Mouse (Mus musculus) lung, adult 18-20 months (tissue): ENCODE measurements at regions not wholly inside any gene's neighbourhood (a gene's known extent, or its start where the extent isn't known, plus 50 kb on each side); places are given as distances from the start of the nearest gene placed in this dataset.

Experiments
- DNase-seq, 2 experiments: peaks; one replicate each; pipeline ENCODE4 v3.0.0; 2022; ENCODE audit warnings: mixed read lengths in 2 of 2

DNA sequence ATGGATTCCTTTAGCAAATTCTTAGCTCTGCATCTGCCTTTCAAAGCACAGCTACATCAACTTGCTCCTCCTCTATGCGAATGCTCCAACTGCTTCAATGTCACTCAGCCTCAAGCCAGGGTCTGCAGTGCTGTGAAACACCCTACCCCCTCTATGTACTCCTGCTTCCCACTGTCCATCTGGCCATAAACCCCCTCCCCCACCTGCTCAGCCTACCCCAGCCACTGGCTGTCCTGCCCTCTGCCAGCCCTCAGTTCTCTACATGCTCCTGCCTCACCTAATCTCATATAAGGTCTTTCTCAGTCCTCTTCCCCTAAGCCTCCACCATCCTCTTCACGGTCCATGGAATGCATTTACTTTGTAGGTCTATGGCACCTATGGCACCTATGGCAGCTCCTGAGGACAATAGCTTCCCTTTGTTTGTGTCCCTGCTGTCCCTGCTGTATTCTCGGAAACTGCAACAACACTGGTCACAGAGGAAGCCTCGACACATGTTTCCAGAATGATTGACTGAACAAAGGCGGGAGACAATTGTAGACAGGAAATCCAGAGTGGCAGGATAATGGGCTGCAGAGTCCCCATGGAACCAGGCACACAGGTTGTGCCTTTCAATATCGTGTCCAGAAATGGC, 441.2 kb downstream of the Prdm2 start:
- DNase-seq, result no peak

DNA sequence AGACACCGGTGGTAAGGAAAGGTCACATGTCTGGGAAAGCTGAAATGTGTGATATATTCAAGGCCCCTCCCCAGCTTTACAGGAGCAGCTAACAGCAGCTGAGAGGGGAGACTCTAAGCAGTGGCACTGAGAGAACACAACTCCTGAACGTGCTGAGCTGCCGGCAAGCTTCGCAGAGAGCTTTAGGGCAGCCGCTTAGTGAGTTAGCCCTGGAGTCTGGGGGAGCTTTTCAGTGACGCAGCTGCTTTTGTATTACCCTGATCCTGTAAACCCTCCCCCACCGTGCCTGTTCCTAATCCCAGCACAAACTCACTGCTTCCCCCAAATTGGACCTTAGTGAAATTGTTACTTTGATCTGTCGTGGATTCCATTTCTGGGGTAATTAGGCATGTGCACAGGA, 442.6 kb downstream of the Prdm2 start:
- no peak for DNase-seq

DNA sequence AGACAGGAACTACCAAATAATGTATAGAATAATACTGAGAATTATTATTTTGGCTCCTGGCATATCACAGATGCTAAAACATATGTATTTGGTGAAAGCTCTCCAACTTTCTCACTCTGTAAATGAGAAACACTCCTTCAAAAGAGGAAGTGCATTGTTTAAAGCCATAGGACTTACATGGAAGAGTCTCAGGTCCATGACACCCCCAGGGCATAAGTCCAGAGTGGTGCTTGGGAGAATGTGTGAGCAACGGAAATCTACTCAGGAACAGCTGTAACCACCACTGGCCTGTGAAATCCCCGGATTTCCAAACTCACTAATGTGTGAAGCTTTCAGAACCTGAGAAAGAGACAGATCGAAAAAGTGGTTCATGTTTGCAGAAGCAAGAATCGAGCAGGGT, 445.1 kb downstream of the Prdm2 start:
- DNase-seq, result no peak

DNA sequence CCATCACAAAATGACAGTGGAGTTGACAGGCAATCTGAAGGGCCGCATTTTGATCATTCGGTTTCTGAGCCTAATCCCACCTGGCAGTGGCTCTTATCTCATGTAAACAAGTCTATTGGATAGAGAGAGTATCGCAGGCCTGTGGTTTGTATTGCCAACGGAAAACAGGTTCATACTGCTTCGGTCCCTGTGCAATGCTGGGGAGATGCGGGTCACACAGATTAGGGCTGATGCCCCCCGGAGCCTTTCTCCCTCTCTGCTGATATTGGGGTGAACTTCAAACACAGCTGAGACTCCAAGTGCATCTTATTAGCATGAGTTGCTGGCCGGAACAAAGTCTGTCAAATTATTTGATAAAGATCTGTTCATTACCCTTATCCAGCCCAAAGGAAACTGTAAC, 451.2 kb downstream of the Prdm2 start:
- DNase-seq, result no peak

DNA sequence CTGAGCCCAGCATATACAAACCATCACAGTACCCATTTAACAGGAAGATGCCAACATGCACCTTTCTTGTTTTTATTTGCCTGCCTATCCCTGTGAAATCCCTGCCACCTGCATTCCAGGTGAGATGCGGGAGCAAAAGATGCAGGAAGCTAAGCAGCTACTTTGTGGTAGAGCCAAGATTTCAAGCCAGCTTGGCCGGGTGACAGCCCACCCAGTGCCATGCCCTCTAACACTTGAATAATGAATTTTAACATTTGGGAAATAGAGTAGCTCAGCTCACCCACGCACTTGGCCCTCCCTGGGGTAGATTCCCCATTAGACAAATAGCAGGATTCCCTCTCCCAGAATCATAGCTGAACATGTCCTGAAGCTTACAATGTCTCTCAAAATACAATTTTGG, 454.7 kb downstream of the Prdm2 start:
- no peak for DNase-seq

DNA sequence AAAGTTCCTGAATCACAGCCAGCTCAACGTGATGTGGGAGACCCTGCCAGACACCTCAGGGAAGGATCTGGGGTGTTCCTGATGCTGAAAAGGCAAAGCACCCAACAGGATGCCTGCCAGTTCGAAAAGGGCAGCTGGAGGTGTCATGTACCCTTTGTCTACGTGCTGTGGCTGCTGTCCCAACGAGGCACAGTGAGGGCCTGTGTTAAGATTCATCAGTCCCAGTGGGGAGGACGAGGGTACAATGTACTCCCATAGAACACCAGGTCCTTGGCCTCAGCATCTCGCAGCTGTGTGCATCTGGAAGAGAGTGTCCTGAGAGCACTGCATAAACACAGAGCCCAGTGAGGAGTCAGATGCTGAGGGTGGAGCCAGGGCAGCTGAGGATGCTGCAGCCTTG, 456.5 kb downstream of the Prdm2 start:
- peak; percentile 27 to 29 for DNase-seq

DNA sequence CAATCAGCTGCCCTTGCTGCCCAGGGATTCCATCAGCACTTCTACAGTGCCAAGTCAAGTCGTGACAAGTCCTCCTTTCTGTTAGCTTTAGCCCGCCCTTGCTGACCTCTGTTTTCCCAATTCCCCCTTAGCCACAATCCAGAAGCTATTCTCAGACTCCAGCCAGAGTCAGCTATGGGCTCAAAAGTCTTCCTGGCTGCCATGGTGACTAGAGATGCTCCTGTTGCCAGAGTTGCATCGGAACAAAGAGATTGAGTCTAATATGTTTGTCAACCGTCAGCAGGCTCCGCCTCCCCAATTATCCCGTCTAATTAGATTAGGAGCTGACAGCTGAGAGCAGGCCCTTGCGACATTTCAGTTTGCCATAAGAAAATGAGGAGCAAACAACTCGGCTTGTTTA, 462.9 kb downstream of the Prdm2 start:
- DNase-seq, result peak in 1 of 2 experiments; percentile 6

DNA sequence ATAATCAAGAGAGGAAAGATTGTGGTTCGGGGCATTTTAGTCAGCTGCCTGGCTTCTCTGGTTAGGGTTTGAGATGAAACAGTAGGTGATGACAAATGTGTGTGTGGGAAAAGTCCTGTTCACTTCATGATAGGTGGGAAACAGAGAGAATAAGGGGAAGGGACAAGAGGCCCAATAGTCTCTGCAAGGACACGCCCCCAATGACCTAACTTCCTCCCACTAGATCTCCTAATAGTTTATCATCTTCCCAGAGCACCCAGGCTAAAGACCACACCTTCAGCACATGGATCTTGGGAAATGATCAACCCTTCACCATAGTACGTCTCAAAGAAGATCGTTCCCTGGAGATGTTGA, 484.3 kb upstream of the Kazn start:
- DNase-seq, result no peak

DNA sequence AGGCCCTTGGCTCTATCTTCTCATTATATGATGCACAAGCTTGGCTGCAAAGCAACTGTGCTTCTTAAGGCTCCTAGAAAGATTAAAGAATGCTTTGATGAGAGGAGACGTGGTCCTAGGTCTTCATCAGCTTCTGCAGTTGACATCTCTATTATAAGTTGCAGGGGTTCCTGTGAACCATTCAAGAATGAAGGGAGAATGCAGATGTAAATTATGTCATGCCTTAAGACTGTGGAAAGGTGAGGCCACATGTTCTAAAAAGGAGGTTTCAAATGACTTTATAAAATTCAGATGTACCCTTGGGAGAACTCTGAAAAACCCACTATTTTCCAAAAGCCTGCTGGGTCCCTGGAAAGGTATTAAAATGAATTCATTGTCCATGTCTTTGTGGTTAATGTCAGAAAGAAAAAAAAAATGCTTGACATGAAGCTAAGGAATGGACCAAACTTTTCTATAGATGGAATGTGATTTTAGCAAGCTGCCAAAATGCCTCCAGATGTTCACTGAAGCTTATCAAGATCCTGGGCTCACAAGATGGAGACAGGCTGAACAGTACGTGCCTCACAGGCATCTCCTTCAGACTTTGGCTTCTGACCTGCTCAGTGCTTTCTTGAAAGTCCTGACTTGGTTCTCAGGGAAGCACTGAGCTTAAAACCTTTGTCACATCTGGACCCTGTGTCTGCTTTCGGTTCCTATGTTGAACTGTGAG, 483.8 kb upstream of the Kazn start:
- no peak for DNase-seq

DNA sequence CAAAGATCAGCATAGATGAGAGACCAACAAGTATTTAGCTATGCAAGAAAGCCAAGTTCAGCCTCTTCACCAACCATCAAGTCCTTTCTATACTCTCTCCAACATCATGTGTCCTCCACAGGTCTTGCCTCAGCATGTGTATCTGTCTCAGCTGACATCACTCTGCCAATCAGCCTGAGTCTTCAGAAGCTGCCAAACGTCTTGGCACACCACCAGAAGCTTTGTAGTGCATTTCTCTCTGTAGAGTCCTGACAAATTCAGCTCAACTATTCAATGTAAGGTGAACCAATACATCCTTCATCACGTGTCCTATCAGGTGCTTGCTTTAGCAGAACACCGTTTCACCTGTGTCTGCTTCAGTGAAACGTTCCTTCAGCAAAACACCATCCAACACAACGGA, 462.4 kb upstream of the Kazn start:
- no peak for DNase-seq

DNA sequence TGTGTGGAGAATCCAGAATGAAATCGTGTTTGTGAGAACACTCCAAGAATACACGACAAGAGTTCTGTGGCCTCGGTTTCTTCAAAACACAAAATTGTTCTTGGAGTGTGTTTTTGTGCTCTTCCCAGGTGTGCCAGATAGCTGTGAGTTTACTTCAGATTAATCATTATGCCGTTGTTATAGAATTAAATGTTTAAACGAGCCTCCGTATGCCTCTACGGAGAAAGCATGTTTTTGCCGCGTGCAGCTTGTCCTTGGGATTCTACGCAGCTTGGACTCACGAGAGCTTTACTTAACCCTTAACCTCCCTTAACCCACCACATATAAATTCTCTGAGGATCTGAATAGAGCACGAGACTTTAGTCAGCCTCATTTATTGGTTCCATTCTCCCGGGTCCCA, 455.7 kb upstream of the Kazn start:
- DNase-seq, result no peak

DNA sequence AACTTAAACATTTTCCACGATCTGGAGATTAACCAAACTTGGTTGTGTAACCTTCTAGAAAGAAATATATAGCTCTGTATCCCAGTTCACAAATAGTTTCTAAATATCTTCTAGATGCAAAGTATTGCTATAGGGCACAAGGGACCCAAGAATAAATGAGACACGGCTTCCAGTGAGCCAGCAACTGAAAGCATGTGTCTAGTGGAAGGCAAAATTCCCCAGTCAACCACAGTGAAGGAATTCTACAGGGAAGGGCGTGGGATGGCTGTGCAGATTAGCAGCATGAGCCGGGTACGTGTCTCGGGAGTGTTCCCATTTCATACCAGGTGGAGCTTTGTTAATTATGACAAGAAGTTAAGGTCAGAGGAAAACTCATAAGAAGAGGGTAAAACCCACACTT, 449.0 kb upstream of the Kazn start:
- no peak for DNase-seq

DNA sequence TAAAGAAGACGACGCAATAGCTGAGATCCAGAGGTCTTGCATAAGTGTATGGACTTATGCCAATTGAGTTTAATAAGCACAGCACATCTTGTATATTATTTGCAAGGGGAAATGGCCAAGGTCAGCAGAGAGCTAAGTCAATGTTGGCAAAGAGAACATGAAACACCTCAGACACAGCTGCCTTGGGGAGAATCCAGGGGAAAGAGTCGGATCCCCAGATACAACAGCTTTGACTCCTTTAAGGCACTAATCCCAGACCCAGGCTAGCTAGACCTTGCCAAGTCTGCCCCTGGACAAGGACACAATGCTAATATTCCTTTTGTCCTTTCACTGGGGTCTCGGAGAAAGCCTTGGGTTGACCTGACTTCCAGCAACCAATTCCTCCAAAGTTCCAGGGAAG, 438.2 kb upstream of the Kazn start:
- peak in 1 of 2 experiments; percentile 1 for DNase-seq

DNA sequence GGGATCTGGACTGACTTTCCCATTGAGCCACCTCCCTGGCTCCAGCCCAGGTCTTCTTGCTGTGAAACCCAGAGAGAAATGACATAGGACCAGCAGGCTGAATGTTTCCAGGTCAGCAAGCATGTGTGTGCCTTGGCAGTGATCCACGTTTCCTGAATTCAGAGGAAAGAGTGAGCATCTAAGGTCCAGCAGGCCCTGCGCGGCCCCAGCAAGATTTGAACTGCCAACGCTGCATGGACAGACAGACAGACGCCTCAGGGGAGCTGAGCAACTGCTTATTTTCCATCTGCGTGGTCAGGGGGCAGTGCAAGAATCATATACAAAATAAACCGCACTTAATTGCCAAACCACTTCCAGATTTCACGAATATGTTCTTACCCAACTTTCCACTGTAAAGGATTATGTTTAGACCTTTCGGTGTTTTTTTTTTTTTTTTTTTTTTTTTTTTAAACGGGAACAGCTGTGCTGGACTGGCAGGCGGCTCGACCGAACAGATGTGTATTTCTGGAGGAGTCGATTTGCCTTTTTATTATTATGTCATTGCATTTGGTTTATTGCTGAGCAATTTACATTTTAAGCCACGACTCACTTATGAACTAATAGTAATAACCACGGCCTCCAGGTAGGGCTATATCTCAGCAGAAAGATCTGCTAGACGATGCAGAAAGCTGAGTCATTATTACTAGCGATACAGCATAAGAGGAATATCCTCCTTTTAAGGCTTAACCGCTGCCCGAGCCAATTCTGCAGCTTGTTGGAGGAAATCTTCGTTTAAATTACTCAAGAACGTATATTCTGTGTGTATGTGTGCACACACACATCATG, 435.7 kb upstream of the Kazn start:
- DNase-seq, result no peak

DNA sequence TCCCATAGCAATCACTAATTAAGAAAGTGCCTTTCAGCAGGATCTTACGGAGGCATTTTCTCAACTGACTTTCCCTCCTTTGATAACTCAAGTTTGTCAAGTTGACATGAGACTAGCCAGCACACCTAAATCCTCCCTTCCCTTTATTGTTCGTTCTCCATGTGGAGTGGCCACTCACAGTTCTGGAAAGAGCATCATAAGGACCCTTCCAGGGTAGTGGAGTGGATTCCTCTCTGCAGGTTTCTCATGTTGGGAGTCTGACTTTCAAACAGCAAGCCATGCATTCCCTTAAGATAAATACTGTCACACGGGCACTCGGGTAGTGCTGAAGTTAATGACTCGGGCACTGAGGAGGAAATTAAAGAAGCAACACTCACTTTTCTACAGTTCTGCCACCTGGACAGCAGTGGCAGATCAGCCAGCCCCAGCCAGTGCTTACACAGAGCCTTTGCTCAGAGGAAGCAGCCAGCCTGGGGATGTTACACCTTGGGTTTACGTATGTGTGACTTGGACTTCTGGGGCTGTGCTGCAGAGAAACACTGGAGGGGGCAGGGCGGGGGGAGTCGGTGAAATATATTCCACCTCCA, 432.8 kb upstream of the Kazn start:
- DNase-seq, result peak; percentile 13 to 46

DNA sequence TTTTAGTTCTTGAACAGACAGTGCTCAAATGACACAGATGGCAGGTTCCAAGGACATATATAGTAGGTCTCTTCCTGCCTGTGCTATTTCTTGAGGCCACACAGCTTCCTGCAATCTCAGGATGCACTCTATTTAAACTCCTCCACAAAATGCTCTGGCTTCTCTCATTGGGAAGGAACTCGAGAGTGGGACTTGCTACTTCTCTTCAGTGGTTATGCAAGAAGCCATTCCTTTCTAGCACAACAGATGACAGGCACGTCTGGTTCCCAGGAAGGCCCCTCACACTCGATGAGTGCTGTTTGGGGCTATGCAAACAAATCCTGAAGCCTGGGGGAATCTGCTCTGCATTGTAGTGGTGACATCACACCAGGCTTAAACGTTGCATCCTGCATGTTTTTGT, 425.6 kb upstream of the Kazn start:
- DNase-seq, result no peak

DNA sequence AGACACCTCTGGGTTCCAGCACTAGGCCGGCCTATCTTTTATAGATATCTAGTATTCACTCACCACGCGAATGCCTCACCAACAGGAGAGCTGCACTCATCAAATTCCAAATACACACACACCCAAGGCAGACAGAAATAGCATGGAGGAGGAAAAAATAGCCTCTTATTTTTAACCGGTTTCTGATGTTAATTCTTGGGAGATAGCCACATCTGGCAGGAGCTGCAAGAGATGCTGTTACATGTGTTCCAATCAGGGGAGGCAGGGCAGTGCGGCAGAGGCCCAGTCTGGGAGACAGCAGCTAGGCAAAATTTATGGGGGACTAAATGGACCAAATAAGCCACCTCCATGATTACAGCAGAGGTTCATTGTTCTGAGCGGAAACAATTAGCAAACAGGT, 419.0 kb upstream of the Kazn start:
- DNase-seq, result no peak

DNA sequence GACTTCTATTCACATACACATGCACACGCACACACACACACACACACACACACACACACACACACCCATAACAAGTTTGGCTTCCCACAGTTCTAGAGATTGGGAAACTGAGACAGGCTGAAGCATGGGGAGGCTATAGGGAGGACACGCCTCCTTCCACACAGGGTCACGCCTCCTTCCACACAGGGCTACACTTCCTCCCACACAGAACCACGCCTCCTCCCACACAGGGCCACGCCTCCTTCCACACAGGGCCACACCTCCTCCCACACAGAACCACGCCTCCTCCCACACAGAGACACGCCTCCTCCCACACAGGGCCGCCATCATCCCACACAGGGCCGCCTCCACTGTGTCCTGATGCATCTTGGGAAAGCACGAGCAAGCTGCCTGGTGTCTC, 401.9 kb upstream of the Kazn start:
- DNase-seq, result no peak

DNA sequence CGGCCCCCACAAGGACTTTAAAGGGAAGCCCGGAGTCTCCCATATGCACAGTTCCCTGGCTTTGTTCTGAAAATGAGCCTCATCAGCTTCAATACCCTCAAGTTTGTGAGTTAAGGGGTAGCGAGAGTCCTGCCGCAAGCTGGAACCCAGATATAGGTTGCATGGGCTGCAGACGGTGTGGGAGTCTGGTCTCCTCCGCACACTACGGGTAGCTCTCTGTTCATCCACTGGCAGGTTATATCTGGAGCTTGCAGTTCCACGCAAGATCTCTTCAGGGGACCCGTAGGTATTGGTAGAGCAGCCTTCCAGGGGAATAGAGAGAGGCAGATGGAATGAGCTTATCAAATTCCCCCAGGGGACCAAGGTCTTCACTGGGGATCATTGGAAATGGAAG, 400.1 kb upstream of the Kazn start:
- no peak for DNase-seq

DNA sequence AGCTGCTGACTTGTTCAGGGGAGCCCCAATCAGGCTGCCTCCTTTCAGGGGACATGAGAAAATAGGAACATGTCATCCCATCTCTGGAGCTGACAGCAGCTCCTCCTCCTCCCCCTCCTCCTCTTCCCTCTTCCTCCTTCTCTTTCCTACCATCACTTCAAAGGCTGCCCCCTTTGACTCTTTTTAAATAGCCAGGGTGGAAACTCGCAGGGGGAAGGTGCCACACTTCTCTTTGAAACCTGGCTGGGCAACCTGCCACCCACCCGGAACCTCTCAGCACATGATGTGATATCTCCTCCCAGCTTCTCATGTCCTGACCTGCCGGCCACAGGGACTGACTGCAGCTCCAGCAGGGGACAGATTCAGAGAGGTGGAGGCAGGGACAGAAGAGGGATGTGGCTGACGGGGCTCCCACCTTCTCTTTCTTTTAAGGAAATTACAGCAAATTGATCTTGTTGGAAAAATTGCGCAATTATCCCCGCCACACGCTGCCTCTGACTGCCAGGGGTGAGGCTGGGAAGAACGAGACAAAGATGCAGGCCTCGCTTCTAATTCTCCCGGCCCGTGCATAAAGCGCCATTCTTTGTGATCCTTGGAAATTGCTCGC, 399.6 kb upstream of the Kazn start:
- DNase-seq, result no peak

DNA sequence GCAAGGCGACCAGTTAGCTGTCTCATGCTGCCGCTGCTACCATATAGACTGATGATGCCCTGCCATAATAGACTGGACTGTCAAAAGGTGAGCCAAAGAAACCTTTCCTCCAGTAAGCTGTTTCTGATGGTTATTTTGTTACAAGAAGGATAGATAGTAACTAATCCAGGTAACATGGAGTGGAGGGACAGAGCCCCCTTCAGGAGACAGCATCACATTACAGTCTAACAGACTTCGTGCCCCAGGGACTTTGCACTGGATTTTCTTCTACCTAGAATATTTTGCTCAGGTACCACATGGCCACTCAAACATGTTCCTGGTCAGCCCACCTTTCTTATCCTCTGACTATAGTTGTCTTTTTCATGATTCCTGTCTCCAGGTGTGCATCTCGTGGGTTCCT, 398.9 kb upstream of the Kazn start:
- no peak for DNase-seq

DNA sequence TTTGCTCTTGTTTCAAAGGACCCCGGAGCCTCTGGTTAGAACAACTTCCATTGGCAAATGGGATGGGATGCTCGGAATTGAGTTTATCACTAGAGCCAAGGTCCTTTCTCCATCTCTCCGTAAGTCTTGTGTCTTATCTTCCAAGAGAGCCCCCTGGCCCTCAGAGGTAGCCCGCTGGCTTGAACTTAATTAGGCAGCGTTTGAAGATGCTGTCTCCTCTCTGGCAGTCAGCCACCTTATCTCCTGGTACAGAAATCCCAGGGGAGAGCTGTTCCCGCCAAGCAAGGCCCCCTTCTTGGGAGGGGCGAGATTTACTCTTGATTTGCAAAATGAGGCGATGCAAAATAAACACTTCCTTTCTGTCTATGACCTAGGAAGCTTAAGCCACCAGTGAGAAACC, 395.2 kb upstream of the Kazn start:
- DNase-seq, result no peak

DNA sequence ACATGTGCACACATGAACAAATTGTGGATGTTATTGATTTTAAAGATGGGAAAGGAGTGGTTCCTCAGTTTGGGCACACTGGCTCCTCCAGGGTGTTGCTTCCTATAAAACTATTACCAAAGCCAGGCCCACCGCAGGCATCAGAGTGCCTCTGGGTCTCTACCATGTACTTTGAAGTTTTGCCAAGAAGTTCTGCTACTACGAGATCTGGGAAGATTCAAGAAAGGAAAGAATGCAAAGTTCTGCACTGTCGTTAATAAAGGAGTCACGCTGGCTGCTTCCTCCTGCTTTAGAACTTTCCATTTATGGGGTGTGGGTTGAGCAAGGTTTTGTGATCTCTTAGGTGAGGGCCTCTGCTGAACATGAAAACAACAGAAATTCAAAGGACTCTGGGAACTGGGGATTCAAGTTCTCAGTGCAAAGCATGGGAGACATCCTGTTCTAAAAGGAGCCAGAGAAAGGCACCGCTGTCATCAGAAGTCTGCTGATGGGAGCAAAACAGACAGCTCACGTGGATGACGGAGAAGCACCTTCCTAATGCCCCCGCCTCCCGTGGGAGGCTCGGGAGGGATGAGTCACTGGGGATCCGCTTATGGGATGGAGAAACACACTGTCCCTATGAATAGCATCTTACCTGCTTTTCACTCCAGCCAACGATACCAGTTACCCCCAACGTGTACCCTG, 394.6 kb upstream of the Kazn start:
- no peak for DNase-seq
